Mouse (Mus musculus): Measurements from ENCODE around the gene Ankrd26. TPM values are rescaled to one million over a fixed set of nuclear protein-coding genes. Genes with fewer than 3 reads are reported as not detected.

The Ankrd26 gene
- polyA plus RNA-seq, 1 experiment from 2014 or later, result 21.7 TPM

DNA sequence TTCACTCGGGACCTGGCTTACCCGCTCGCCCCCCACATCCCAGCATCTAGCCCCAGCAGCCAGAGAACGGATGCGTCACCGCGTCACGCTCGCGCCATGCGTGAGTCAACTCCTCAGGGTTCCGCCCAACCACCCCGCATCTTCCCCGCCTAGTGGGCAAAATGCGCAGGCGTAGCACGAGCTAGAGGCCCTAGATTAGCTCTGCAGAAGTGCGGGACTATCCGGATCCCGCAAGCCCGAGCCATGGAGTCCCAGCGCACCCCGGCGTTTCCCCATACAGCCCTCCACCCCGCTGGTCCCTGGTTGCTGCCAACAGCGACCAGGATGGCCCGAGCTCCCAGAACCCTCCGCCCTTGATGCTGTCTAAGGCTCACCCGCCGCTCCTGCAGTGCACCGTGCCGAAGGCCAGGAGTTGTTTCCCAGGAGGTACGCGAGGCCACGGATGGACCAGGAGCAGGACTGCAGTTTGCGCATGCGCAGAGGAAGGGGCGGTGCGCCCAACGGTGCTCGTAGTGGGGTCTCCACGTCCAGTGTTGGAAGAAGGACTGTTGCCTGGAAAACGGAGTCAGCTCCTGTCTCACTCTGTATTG is 106.9 kb downstream of the Ankrd26 start, which contains the start of gene Zfp248:
Gene Zfp248, minus strand, starts transcription at position 487 of the 590 bp plus-strand sequence.
- Histone ChIP-seq H3K4me2 (replicated peaks; ENCODE audit: low read depth, low read length) (peak within 1 kb of the TSS; percentile 71), H3K9ac (ENCODE audit: low read depth, low read length) (peak within 1 kb of the TSS; percentile 77), H3K27me3 (ENCODE audit: control insufficient read depth, insufficient read depth, low read length) (no peaks in the 10 kb centered on the region), H3K36me3 (ENCODE audit: control insufficient read depth, insufficient read depth, low read length) (no peaks in the 10 kb centered on the region), H3K9me3 (ENCODE audit: control insufficient read depth, low read length) (no peaks in the 10 kb centered on the region), H3K4me3 (ENCODE audit: low read depth, low read length) (peak within 1 kb of the TSS; percentile 56), H3K4me1 (replicated peaks; ENCODE audit: control insufficient read depth, insufficient read depth, low read length) (no peaks in the 10 kb centered on the region), H3K27ac (ENCODE audit: low read depth, low read length) (peak within 1 kb of the TSS; percentile 91)
- under 1% methylated on average over 43 of the region's 43 CpGs for WGBS
- ATAC-seq (ENCODE audit: low FRiP score), result peak; percentile 97
- DNase-seq (ENCODE audit: low spot score), result peak; percentile 93

DNA sequence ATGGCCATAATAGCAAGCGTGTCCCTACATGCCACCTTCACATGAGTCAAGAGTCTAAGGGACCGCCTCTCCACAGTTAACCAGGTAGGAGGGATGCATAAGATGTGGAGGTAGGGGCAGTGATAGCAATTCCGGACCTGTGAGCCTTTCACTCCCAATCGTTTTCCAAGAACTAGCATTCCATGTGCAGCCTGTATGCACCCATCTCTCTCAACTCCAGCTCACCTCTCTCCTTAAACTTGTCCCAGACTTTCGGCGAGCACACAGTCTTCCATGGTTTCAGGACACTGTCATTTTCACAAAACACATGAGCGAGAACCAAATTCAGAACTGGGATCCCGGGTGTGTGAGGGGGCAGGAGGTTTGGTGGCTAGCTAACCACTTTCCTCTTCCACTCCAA is 107.6 kb downstream of the Ankrd26 start:
- H3K9ac ChIP-seq (ENCODE audit: low read depth, low read length), result peak overlapping the region; percentile 77
- no peaks in the 10 kb centered on the region for H3K27me3 ChIP-seq (ENCODE audit: control insufficient read depth, insufficient read depth, low read length)
- ATAC-seq (ENCODE audit: low FRiP score) (no peak), DNase-seq (ENCODE audit: low spot score) (no peak)
- H3K36me3 ChIP-seq (ENCODE audit: control insufficient read depth, insufficient read depth, low read length), result no peaks in the 10 kb centered on the region
- 52% methylated on average over 8 of the region's 8 CpGs for WGBS
- H3K27ac ChIP-seq (ENCODE audit: low read depth, low read length), result no peak overlapping the region
- peak overlapping the region; percentile 71 for H3K4me2 ChIP-seq (replicated peaks; ENCODE audit: low read depth, low read length)
- H3K4me3 ChIP-seq (ENCODE audit: low read depth, low read length), result peak overlapping the region; percentile 56
- H3K4me1 ChIP-seq (replicated peaks; ENCODE audit: control insufficient read depth, insufficient read depth, low read length), result no peaks in the 10 kb centered on the region
- H3K9me3 ChIP-seq (ENCODE audit: control insufficient read depth, low read length), result no peaks in the 10 kb centered on the region

Other genes starting within 250 kb of the Ankrd26 start
- gene Bms1, start 142.8 kb downstream of the Ankrd26 start, polyA plus RNA-seq (2014; fragmentation: Nextera tagmentation; extraction: Ambion mirVana), result 38.9 and 44.2 TPM in 2 replicates
- gene Zfp248, start 106.7 kb downstream of the Ankrd26 start, polyA plus RNA-seq (2014; fragmentation: Nextera tagmentation; extraction: Ambion mirVana), result 12.3 and 13.1 TPM in 2 replicates
- gene Zfp9, start 82.9 kb downstream of the Ankrd26 start, polyA plus RNA-seq (2014; fragmentation: Nextera tagmentation; extraction: Ambion mirVana), result 11.5 and 12.2 TPM in 2 replicates

All from hindbrain, embryonic 11.5 days (tissue).